Mouse (Mus musculus) G1E-ER4 (cell line): ENCODE results near the gene Themis3. TPM values are rescaled to one million over a fixed set of nuclear protein-coding genes. Genes with fewer than 3 reads are reported as not detected.

Experiments used
- GATA1 ChIP-seq: IDR thresholded peaks from one replicate; pipeline ENCODE4 v1.8.0; 2012; ENCODE audit warnings: low read length, inconsistent platforms
- polyA plus RNA-seq: library from polyadenylated mRNA; stranded (reverse); fragments of >175 nt; gene quantifications from 2 replicates; pipeline ENCODE4 v1.2.3, GENCODE M21; 2012

The Themis3 gene
- polyA plus RNA-seq, 1 experiment = not detected

DNA sequence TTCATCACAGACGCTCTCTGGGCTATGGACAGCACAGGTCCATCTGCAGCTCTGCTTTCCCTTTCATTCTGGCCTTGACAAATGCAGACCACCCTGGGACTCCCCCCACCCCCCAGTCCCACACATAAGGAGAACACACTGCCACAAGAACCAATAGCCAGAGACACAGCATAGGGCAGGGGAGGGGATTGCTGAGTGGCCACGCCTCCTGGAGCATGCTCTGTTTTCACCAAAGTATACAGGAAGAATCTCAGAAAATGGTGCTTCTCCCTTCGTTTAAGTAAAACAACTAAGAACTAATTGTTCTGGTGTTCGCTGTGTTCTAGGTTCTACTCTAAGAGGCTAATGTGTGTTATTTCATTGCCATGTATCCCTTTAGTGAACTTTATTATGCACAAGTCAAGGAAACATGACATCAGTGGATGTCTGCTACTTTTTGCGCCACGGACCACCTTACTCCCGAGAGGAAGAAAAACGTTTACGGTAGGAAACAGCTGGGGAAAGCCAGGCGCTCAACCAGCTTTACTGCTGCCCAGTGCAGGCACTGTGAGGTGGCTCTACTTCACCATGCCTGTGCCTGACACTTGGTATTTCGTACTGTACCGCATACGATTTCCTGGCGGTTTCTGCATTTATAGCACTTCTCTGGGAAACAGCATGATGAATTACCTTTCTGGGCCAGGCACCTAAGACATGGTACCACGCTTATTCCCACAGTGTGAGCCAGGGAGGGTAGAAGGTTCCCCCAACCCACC, 82.0 kb downstream of the Themis3 start:
- TF ChIP-seq GATA1 = no peak

DNA sequence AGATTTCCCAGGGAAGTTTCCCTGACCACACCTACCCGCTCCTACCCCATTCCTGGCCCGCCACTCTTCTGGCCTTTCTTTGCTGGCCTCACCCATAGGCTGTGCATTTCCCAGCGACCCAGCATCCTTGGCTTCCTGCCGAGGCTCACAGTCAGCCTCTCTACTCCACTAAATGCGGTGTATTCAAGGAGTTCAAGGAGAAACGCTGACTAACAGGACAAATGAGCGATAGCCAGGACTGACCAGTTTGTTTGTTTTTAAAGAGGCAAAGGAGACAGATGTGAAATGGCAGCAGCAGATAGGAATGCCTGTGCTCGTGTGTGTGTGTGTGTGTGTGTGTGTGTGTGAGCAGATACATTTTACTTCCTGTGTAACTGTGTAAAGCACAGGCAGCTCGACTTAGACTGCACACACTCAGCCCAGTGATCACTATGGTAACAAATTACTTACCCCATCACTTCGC, 84.2 kb downstream of the Themis3 start:
- TF ChIP-seq GATA1 = no peak

DNA sequence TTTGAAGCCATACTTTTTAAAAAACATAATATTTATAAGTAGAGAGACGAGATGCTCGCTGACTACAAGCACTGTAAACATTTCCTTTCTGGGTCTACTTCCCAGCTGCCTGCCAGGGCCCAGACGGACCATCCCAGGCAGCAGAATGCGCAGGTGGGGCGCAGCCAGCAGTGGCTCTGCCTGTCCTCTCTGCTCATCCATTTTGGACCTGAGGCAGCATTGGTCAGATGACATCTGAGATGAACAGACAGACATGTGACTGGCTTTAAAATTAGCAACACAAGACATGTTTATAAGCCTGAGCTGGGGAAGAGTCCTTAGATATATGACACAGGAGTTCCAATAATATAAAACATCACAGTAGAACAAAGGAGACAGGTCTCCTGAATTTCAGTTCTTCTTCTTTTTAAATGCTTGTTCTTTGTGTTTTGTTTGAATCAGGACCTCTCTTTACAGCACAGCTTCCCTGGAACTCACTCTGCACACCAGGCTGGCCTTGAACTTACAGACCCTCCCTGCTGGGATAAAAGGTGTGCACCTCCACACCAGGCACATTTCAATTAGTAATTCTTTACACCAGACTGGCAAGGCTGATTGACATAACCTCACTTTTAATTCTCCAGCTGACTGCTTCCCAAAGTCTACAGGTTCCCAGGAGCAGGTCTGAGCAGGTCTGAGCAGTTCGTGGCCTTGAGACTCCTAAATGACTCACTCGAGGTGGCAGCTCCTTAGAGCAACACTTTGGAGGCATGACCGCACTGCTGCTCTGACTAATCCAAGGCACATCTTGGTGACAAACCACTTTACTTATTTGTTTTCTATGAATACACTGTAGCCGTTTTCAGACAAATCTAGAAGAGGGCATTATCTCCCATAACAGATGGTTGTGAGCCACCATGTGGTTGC, 87.1 kb downstream of the Themis3 start:
- TF ChIP-seq GATA1 = no peak

DNA sequence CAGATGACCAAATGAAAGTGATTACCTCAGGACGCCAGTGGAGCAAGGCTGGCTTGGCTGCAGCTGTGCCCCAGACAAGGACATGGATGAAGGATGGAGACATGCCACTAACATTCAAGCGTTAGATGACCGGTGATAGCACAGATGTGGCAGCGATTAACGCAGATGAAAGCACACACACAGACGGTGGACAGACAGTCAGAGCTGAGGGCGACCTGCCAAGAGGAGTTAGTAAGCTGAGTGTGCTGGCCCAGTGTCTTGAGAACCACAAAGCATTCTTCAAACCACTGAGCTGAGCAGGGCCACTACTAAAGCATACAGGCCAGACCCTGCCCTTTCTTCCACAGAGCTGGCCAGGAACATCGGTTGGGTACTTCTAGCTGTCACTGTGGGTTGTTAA, 89.5 kb downstream of the Themis3 start:
- no peak for TF ChIP-seq GATA1

Other genes starting within 250 kb of the Themis3 start
- gene Mtcl1, start 144.9 kb downstream of the Themis3 start, polyA plus RNA-seq = not detected in 2 replicates
- 17.0 and 19.7 TPM in 2 replicates for gene Rab12, start 74.9 kb downstream of the Themis3 start, polyA plus RNA-seq